Mouse (Mus musculus): ENCODE measurements at regions not wholly inside any gene's neighbourhood (a gene's known extent, or its start where the extent isn't known, plus 50 kb on each side); places are given as distances from the start of the nearest gene placed in this dataset.

DNA sequence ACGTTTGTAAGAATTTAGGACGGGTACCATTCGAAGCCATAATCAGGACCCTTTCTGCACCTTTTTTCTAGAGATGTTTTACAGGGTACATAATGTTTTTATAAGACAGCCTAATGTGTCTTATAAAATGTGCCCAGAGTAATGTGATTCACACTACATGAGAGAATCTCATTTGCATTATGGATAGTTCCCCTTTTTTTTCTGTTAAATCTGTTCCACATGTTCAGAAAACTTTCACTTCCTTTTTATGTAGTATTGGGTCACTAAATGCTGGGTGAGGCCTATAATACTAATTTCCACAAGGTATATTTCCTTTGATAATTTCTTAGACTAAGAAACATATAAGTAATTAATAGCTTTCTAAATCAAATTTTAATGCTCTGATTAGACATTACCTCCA lies 822.7 kb downstream of the Dnah5 start:
- Histone ChIP-seq H3K4me2 (ENCODE audit: low read depth, low read length) (no peak overlapping the region), H3K4me1 (ENCODE audit: control insufficient read depth, insufficient read depth, low read length) (no peaks in the 10 kb centered on the region), H3K4me3 (ENCODE audit: low read length) (no peak overlapping the region), H3K36me3 (ENCODE audit: control insufficient read depth, insufficient read depth, low read length) (no peaks in the 10 kb centered on the region), H3K9me3 (ENCODE audit: control insufficient read depth, low read length) (no peaks in the 10 kb centered on the region), H3K27ac (ENCODE audit: low read length) (no peak overlapping the region), H3K9ac (ENCODE audit: low read depth, low read length) (no peak overlapping the region), H3K27me3 (replicated peaks; ENCODE audit: control insufficient read depth, insufficient read depth, low read length) (no peaks in the 10 kb centered on the region)
- ATAC-seq = no peak
- 74% methylated on average over 3 of the region's 3 CpGs for WGBS

DNA sequence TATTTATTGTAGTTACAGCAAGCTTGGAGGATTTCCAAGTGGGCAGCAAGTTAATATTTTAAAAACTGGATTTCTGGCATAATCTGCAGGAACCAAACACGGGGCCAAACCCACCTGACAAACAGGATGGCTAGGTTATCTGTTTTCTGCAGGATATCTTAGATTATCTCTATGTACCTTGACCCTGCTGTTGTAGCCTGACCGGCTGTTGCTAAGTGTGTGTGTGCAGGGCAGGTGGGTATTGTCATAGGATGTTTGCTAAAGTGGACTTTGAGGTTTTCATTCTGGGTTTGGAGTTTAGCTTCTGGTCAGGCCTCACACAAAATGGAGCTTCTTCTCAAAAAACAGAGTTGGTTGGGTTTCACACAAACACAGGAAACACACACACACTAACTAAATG lies 835.4 kb downstream of the Dnah5 start:
- peak; percentile 83 for ATAC-seq
- Histone ChIP-seq H3K4me1 (ENCODE audit: control insufficient read depth, insufficient read depth, low read length) (no peaks in the 10 kb centered on the region), H3K4me2 (ENCODE audit: low read depth, low read length) (no peak overlapping the region), H3K36me3 (ENCODE audit: control insufficient read depth, insufficient read depth, low read length) (no peaks in the 10 kb centered on the region), H3K27me3 (replicated peaks; ENCODE audit: control insufficient read depth, insufficient read depth, low read length) (no peaks in the 10 kb centered on the region), H3K9ac (ENCODE audit: low read depth, low read length) (no peak overlapping the region), H3K4me3 (ENCODE audit: low read length) (no peak overlapping the region), H3K27ac (ENCODE audit: low read length) (no peak overlapping the region), H3K9me3 (ENCODE audit: control insufficient read depth, low read length) (no peaks in the 10 kb centered on the region)
- 51% methylated on average over 2 of the region's 2 CpGs for WGBS

DNA sequence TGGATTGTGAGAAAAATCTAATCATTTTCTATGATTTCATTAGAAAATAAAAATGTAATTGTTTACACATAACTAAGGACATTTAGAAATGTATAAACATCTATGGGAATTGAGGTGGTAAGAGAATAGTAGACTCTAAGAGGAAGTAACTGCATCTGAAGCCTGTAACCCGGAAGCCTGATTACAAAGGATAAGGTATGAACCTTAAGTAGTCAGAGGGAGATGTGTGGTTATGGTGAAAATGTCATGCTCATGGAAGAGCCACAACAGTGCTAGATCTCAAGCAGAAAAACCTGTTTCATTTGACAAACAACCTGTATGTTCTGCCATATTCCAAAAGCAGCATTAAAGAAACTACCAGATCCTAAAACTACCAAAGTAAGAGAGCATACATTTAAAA lies 847.6 kb downstream of the Dnah5 start:
- no peaks in the 10 kb centered on the region for H3K4me1 ChIP-seq (ENCODE audit: control insufficient read depth, insufficient read depth, low read length)
- no peaks in the 10 kb centered on the region for H3K27me3 ChIP-seq (replicated peaks; ENCODE audit: control insufficient read depth, insufficient read depth, low read length)
- H3K9ac ChIP-seq (ENCODE audit: low read depth, low read length) = no peak overlapping the region
- no peaks in the 10 kb centered on the region for H3K36me3 ChIP-seq (ENCODE audit: control insufficient read depth, insufficient read depth, low read length)
- WGBS = 70% methylated on average over 1 of the region's 1 CpGs
- no peak overlapping the region for H3K4me3 ChIP-seq (ENCODE audit: low read length)
- ATAC-seq = no peak
- H3K4me2 ChIP-seq (ENCODE audit: low read depth, low read length) = no peak overlapping the region
- no peaks in the 10 kb centered on the region for H3K9me3 ChIP-seq (ENCODE audit: control insufficient read depth, low read length)
- H3K27ac ChIP-seq (ENCODE audit: low read length) = no peak overlapping the region

DNA sequence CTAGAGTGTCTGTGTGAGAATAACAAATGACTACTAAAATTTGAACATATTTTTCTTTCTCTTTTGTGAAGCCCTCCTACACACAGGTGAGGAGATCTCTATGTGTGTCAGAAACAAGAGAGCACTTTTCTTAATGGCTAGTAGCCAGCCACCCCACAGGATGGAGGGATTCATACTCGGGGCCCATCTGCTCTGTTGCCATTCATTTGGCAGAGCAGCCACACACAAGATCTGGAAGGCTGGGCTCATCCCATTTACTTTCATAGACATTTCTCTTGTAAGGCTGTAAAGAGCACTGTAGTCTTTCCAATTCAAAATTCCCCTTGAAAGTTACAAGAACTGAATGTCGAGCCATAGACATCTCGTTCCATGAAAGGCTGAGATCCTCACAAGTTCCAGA lies 848.2 kb downstream of the Dnah5 start:
- Histone ChIP-seq H3K27me3 (replicated peaks; ENCODE audit: control insufficient read depth, insufficient read depth, low read length) (no peaks in the 10 kb centered on the region), H3K27ac (ENCODE audit: low read length) (no peak overlapping the region), H3K36me3 (ENCODE audit: control insufficient read depth, insufficient read depth, low read length) (no peaks in the 10 kb centered on the region), H3K4me3 (ENCODE audit: low read length) (no peak overlapping the region), H3K9ac (ENCODE audit: low read depth, low read length) (no peak overlapping the region), H3K9me3 (ENCODE audit: control insufficient read depth, low read length) (no peaks in the 10 kb centered on the region), H3K4me2 (ENCODE audit: low read depth, low read length) (no peak overlapping the region), H3K4me1 (ENCODE audit: control insufficient read depth, insufficient read depth, low read length) (no peaks in the 10 kb centered on the region)
- ATAC-seq = no peak
- 80% methylated on average over 3 of the region's 3 CpGs for WGBS

DNA sequence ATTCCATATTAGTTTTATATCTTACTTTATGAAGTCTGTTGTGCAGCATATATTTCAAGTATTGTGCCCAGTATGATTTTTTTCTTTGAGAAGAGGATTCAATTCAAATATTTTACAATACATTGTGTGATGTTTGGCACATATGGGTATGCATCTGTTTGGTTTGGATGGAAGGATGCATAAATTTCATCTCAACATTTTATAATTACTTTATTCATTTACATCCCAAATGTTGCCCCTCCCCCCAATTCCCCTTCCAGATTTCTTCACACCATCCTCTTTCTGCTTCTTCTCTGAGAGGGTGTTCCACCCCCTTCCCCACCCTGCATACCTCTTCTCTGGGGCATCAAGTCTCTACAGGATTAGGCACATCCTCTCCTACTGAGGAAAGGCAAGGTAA lies 857.5 kb downstream of the Dnah5 start:
- Histone ChIP-seq H3K4me3 (ENCODE audit: low read length) (no peak overlapping the region), H3K4me2 (ENCODE audit: low read depth, low read length) (no peak overlapping the region), H3K27ac (ENCODE audit: low read length) (no peak overlapping the region), H3K4me1 (ENCODE audit: control insufficient read depth, insufficient read depth, low read length) (no peaks in the 10 kb centered on the region), H3K27me3 (replicated peaks; ENCODE audit: control insufficient read depth, insufficient read depth, low read length) (no peaks in the 10 kb centered on the region), H3K9ac (ENCODE audit: low read depth, low read length) (no peak overlapping the region), H3K36me3 (ENCODE audit: control insufficient read depth, insufficient read depth, low read length) (no peaks in the 10 kb centered on the region), H3K9me3 (ENCODE audit: control insufficient read depth, low read length) (no peaks in the 10 kb centered on the region)
- ATAC-seq = no peak

DNA sequence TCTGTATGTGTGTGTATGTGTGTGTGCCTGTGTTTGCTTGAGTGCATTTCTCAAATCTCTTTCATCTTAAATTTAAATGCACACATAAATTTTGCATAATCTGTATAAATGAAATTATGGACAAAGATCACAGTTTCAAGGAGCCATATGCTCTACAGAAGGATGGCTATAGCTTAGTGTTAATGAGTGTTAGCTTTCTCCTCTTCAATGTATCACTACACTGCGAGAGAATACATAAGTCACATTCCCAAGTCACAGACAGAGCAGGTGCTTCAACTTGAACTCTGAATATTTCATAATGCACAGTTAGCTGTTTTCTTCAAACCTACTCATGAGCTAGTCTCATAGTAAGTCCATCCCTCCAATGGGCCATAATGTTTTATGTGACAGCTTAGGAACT lies 865.5 kb downstream of the Dnah5 start:
- no peak overlapping the region for H3K4me3 ChIP-seq (ENCODE audit: low read length)
- H3K27ac ChIP-seq (ENCODE audit: low read length) = no peak overlapping the region
- ATAC-seq = no peak
- no peak overlapping the region for H3K4me2 ChIP-seq (ENCODE audit: low read depth, low read length)
- H3K9me3 ChIP-seq (ENCODE audit: control insufficient read depth, low read length) = no peaks in the 10 kb centered on the region
- H3K36me3 ChIP-seq (ENCODE audit: control insufficient read depth, insufficient read depth, low read length) = no peaks in the 10 kb centered on the region
- 88% methylated on average over 1 of the region's 1 CpGs for WGBS
- H3K9ac ChIP-seq (ENCODE audit: low read depth, low read length) = no peak overlapping the region
- H3K4me1 ChIP-seq (ENCODE audit: control insufficient read depth, insufficient read depth, low read length) = no peaks in the 10 kb centered on the region
- no peaks in the 10 kb centered on the region for H3K27me3 ChIP-seq (replicated peaks; ENCODE audit: control insufficient read depth, insufficient read depth, low read length)

DNA sequence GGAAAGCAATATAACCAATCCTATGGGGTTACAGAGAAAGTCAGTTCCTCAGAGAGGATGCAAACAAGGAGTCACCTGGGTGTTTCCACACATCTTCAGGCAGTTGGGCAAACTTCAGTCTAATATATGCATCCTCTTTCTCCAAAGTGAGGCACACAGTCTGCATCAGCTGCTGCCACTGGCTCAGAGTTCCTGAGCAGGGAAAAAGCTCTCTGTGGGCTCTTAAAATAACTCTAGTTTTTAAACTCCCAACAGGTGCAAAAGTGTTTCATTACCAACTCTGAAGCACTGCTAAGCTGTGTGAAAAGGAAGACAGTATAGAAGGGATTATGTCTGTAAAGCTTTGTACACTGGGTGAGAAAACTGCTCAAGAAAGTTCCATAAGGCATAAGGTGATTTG lies 874.2 kb downstream of the Dnah5 start:
- Histone ChIP-seq H3K4me1 (ENCODE audit: control insufficient read depth, insufficient read depth, low read length) (no peaks in the 10 kb centered on the region), H3K9me3 (ENCODE audit: control insufficient read depth, low read length) (no peaks in the 10 kb centered on the region), H3K27me3 (replicated peaks; ENCODE audit: control insufficient read depth, insufficient read depth, low read length) (no peaks in the 10 kb centered on the region), H3K4me2 (ENCODE audit: low read depth, low read length) (no peak overlapping the region), H3K9ac (ENCODE audit: low read depth, low read length) (no peak overlapping the region), H3K36me3 (ENCODE audit: control insufficient read depth, insufficient read depth, low read length) (no peaks in the 10 kb centered on the region), H3K27ac (ENCODE audit: low read length) (no peak overlapping the region), H3K4me3 (ENCODE audit: low read length) (no peak overlapping the region)
- no peak for ATAC-seq

DNA sequence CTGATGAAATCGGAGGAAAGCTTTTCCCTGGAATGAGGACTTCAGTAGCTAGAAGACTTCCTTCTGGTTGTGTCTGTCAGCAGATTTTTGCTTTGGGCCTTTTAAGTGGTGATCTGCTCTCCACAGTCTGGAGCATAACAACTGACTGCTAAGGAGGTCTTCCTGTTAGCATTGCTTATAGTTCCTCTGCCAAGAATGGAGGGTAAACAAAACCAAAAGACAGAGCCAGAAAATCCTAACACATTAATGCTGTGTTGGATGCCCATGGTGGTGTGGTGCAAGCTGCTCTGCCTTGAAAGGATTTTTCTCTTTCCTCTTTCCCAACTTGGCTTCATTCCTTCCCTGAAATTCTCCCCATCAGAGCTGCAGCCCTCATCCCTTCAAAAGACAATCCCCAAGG lies 901.0 kb downstream of the Dnah5 start:
- H3K4me3 ChIP-seq (ENCODE audit: low read length) = no peak overlapping the region
- H3K4me2 ChIP-seq (ENCODE audit: low read depth, low read length) = no peak overlapping the region
- no peak overlapping the region for H3K9ac ChIP-seq (ENCODE audit: low read depth, low read length)
- no peaks in the 10 kb centered on the region for H3K4me1 ChIP-seq (ENCODE audit: control insufficient read depth, insufficient read depth, low read length)
- 79% methylated on average over 1 of the region's 1 CpGs for WGBS
- H3K27me3 ChIP-seq (replicated peaks; ENCODE audit: control insufficient read depth, insufficient read depth, low read length) = no peaks in the 10 kb centered on the region
- H3K27ac ChIP-seq (ENCODE audit: low read length) = no peak overlapping the region
- H3K36me3 ChIP-seq (ENCODE audit: control insufficient read depth, insufficient read depth, low read length) = no peaks in the 10 kb centered on the region
- peak; percentile 64 for ATAC-seq
- H3K9me3 ChIP-seq (ENCODE audit: control insufficient read depth, low read length) = no peaks in the 10 kb centered on the region

DNA sequence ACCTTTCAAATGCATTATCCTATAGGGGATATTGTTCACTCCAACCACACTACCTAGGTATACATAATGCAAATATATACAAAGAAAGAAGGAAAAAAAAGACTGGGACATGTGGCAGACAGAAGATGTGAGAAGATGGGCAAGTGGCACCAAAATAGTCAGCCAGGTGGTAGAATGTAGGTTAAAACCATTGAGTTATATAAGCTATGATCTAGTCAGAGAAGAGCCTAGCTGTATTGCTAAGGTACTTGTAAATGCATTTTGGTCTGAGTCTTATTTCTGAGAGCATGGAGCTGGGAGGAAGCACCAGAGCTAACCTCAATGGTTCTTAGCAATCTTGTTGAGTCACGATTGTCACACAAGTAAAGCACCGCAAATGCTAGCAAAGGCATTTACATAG lies 943.1 kb downstream of the Dnah5 start:
- Histone ChIP-seq H3K4me3 (ENCODE audit: low read length) (no peak overlapping the region), H3K4me2 (ENCODE audit: low read depth, low read length) (no peak overlapping the region), H3K27me3 (replicated peaks; ENCODE audit: control insufficient read depth, insufficient read depth, low read length) (no peaks in the 10 kb centered on the region), H3K9ac (ENCODE audit: low read depth, low read length) (no peak overlapping the region), H3K36me3 (ENCODE audit: control insufficient read depth, insufficient read depth, low read length) (no peaks in the 10 kb centered on the region), H3K27ac (ENCODE audit: low read length) (no peak overlapping the region), H3K4me1 (ENCODE audit: control insufficient read depth, insufficient read depth, low read length) (no peaks in the 10 kb centered on the region), H3K9me3 (ENCODE audit: control insufficient read depth, low read length) (no peaks in the 10 kb centered on the region)
- 87% methylated on average over 2 of the region's 2 CpGs for WGBS
- no peak for ATAC-seq

Data from intestine, embryonic 16.5 days (tissue).